Mouse (Mus musculus) gastrocnemius, adult 2 months (tissue): Measurements from ENCODE around the gene Tent5d. TPM values are rescaled to one million over a fixed set of nuclear protein-coding genes. Genes with fewer than 3 reads are reported as not detected.

Source experiments
- DNase-seq: peaks from one replicate; pipeline ENCODE4 v3.0.0; 2022
- H3K27ac ChIP-seq: fragments of 200-600 bp; 2 replicates; pipeline ENCODE4 v1.8.1; 2022; ENCODE audit warnings: mild to moderate bottlenecking
- H3K4me3 ChIP-seq: fragments of 200-600 bp; 2 replicates; pipeline ENCODE4 v1.8.1; 2022; ENCODE audit warnings: mild to moderate bottlenecking, moderate library complexity
- CTCF ChIP-seq: fragments of 200-600 bp; IDR thresholded peaks from 2 replicates; pipeline ENCODE4 v1.8.1; 2022; ENCODE audit warnings: antibody characterized with exemption, mild to moderate bottlenecking, moderate library complexity
- intact Hi-C: fragments of 180-260 bp; cut with DNase I; formaldehyde crosslinking; loops from one replicate; pipeline ENCODE4 v1.15.1; 2025
- long read RNA-seq, 2 experiments: library from polyadenylated mRNA; stranded (forward); transcript quantifications; one replicate each; pipeline ENCODE4 v2.0.0; 2021
- total RNA-seq, 2 experiments: library from RNA; stranded (reverse); gene quantifications; 2 replicates each; pipeline ENCODE4 v1.2.3; 2021

Gene Tent5d
- total RNA-seq: not detected
- long read RNA-seq, experiment 1, partial matches to known transcripts: 0 of 1 reads
- long read RNA-seq, experiment 1, other reads (novel, unspliced or antisense): 1 of 1 reads
- long read RNA-seq, experiment 2: 0 reads

- Histone ChIP-seq H3K27ac (no peak within 1 kb of the TSS), H3K4me3 (no peak within 1 kb of the TSS)
- no peak for TF ChIP-seq CTCF
- intact Hi-C loops: loop anchor here (5.0 kb wide), 1 partner anchor 1220 kb away; the partner anchor contains the start of gene Hmgn5
- no peak for DNase-seq
Observed at GRCm38 (mm10) chrX:107792290-107792689, at the start of gene Tent5d. Tent5d (plus strand) TSS chrX:107792590.

- no peak overlapping the region for H3K27ac ChIP-seq
- no peak for DNase-seq
- TF ChIP-seq CTCF: no peak
- intact Hi-C loops: no loop called here
- no peak overlapping the region for H3K4me3 ChIP-seq
Observed at GRCm38 (mm10) chrX:107767896-107768295, 24.5 kb upstream of the Tent5d start.

DNA sequence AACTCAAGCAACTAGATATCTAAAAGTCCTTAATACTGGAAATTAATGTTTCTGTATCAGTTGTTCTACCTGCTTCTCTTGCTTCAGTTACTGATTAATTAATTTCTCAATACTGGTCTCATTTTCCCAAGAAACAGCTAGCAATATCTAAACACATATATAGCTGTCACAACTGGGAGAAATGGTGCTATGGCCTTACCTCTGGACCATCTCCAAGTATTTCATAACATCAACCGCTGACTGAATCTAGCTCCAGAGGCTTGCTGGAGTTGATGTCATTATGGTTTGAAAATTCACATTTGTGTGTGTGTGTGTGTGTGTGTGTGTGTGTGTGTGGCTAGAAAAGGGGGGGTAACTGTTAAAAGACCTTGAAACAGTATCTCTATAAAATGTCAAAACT is 2.3 kb upstream of the Tent5d start:
- intact Hi-C loops: loop anchor here (5.0 kb wide), 1 partner anchor 1222 kb away; the partner anchor contains the start of gene Hmgn5
- DNase-seq: no peak
- Histone ChIP-seq H3K27ac (no peak overlapping the region), H3K4me3 (no peak overlapping the region)
- TF ChIP-seq CTCF: no peak

GRCm38 (mm10) chrX:107790750-107791493 is 1.5 kb upstream of the Tent5d start:
- Histone ChIP-seq H3K4me3 (no peak overlapping the region), H3K27ac (no peak overlapping the region)
- TF ChIP-seq CTCF: peak; percentile 51
- DNase-seq: no peak
- intact Hi-C loops: loop anchor here (5.0 kb wide), 1 partner anchor 1221 kb away; the partner anchor contains the start of gene Hmgn5

GRCm38 (mm10) chrX:107795785-107796184 is 3.4 kb downstream of the Tent5d start:
- H3K27ac ChIP-seq: no peak overlapping the region
- no peak for DNase-seq
- H3K4me3 ChIP-seq: no peak overlapping the region
- no peak for TF ChIP-seq CTCF
- intact Hi-C loops: no loop called here

DNA sequence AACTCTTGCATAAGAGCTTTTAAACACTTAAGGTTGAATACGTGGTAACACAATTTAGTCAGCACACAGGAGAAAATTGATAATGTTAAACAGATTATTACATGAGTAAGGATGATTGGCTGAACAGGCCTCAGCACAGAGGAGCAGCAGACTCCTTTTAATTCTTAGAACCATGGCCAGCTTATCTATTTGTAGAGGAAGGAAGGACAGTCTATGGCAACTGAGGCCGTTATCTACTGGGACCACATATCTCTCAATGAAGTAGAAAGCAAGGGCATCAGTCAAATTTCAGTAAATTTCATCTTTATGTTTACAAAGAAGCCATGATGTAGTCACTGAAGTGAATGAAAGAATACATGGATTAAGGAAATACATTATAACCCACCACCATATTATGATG is 4.5 kb downstream of the Tent5d start:
- H3K27ac ChIP-seq: no peak overlapping the region
- no peak overlapping the region for H3K4me3 ChIP-seq
- no peak for DNase-seq
- intact Hi-C loops: no loop called here
- no peak for TF ChIP-seq CTCF

DNA sequence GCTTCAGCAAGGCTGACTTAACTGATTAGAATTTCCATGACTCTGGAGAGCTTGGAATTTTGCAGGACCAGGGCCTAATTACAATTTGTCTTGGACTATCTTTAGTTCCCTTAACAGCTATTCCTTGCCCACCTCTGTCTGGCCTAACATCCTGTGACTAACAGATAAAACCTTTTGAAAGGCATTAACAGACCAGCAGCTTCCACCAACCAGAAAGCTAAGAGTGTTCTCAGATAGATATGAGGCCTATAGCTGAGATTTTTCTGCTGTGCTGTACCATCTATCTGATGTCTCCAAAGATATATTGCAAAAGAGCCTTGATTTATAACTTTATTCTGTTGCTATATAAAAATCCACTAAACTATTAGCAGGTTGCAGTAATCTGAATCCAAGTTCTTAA is 19.7 kb downstream of the Tent5d start:
- TF ChIP-seq CTCF: no peak
- DNase-seq: no peak
- H3K4me3 ChIP-seq: no peak overlapping the region
- intact Hi-C loops: no loop called here
- no peak overlapping the region for H3K27ac ChIP-seq

GRCm38 (mm10) chrX:107815502-107816217 is 23.3 kb downstream of the Tent5d start:
- H3K27ac ChIP-seq: peak overlapping the region; percentile 80
- no peak for TF ChIP-seq CTCF
- intact Hi-C loops: loop anchor here (5.0 kb wide), 1 partner anchor 722 kb away; no protein-coding TSS in a partner anchor
- H3K4me3 ChIP-seq: peak overlapping the region; percentile 81
- DNase-seq: no peak

GRCm38 (mm10) chrX:107816218-107816554 is 23.8 kb downstream of the Tent5d start, which contains the start of gene 2610002M06Rik:
2610002M06Rik (minus strand) TSS chrX:107816334.
- peak; percentile 92 for DNase-seq
- Histone ChIP-seq H3K4me3 (peak within 1 kb of the TSS; percentile 81), H3K27ac (peak within 1 kb of the TSS; percentile 80)
- intact Hi-C loops: loop anchor here (5.0 kb wide), 1 partner anchor 721 kb away; no protein-coding TSS in a partner anchor
- TF ChIP-seq CTCF: peak; percentile 70

DNA sequence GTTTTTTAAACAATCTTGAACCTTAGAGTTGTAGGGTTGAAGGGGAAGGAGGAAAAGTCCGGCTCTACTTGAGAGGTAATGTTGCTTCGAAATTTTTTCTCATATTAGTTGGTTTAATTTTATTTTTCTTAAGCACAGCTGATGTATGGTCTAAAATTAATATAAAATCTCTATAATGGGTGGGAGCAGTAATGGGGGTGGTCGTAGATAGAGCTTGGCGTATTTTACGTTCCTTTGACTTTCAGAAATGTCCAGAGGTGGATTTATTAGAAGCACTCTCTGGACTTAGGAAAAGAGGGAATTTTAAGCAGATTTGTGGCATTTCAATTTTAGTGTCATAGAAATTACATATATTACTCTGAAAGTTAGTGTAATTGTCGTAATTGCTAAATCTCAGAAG is 24.3 kb downstream of the Tent5d start:
- intact Hi-C loops: loop anchor here (5.0 kb wide), 1 partner anchor 721 kb away; no protein-coding TSS in a partner anchor
- H3K27ac ChIP-seq: no peak overlapping the region
- H3K4me3 ChIP-seq: no peak overlapping the region; the same call in 1 of the 2 replicates
- TF ChIP-seq CTCF: no peak
- DNase-seq: no peak

DNA sequence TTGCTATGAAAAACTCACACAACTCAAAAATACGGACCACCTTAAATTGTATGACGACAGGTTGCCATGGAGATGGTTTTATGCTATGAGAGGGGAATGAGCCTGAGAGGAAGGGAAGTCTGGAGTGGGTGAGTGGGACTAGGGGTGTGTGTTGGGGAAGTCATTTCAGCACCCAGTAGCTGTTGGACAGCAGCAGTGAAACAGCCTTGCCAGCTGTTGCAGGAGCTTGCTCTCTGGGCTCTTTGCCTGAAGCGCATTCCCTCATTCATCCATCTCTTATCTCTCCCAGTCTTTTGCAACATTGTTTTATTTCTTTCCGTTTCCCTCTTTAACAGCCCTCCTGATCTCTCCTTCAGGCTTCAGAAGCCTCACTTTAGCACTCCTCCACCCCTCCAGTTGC is 65.8 kb downstream of the Tent5d start:
- H3K27ac ChIP-seq: no peak overlapping the region
- intact Hi-C loops: no loop called here
- no peak for DNase-seq
- no peak overlapping the region for H3K4me3 ChIP-seq
- TF ChIP-seq CTCF: no peak

Other genes starting within 250 kb of the Tent5d start
- gene Tbx22, start 124.6 kb upstream of the Tent5d start, total RNA-seq: not detected
- gene 2610002M06Rik, start 23.7 kb downstream of the Tent5d start, total RNA-seq: 1 to 10 TPM; 4.1 to 4.5 TPM
- not detected for gene Gm732, start 155.9 kb downstream of the Tent5d start, total RNA-seq